Mouse (Mus musculus) megakaryocyte, adult 5-6 weeks (primary cell): ENCODE data around the gene Efs. TPM values are rescaled to one million over a fixed set of nuclear protein-coding genes. Genes with fewer than 3 reads are reported as not detected.
"Not testable (repeated sequence)": the region's sequence is repeated elsewhere in the genome, so short reads cannot be mapped to it uniquely, and the experiment has no call there.

Experiments
- ATAC-seq: 2 replicates; pipeline ENCODE4 v1.8.0; 2016; ENCODE audit warnings: mild to moderate bottlenecking, inconsistent platforms; ENCODE audit not compliant: poor library complexity, severe bottlenecking
- total RNA-seq, 2 experiments: library from RNA; stranded (forward) in 1 of 2; stranded (reverse) in 1 of 2; fragments of 153-499, 151-499 nt in 1 of 2; fragments of 221-1000, 200-1000 nt in 1 of 2; gene quantifications; 2 replicates each; pipeline versions ENCODE4 v1.2.3 to v1.2.4; 2015 to 2017

Gene Efs
- not detected in 2 replicates for total RNA-seq (2015)
- total RNA-seq (2017) = not detected in 2 replicates

- no peak for ATAC-seq
Measured at GRCm38 (mm10) chr14:54925349-54926342, at the start of gene Efs. Gene Efs (minus strand): TSS chr14:54926126.

GRCm38 (mm10) chr14:54974068-54974791, 48.3 kb upstream of the Efs start:
- no peak for ATAC-seq

DNA sequence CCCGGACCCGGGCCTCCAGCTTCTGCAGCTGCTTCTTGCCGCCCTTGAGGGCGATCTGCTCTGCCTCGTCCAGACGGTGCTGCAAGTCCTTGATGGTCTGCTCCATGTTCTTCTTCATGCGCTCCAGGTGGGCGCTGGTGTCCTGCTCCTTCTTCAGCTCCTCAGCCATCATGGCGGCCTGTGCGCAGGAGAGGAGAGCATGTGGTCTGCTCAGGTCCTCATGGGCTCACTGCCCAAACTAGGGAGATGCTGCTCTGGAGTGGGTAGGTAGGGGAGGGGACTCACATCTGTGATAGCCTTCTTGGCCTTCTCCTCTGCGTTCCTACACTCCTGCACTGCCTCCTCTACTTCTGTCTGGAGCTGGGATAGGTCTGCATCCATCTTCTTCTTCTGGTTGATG, 46.9 kb upstream of the Efs start:
- not testable (repeated sequence) for ATAC-seq

- no peak for ATAC-seq
Measured at GRCm38 (mm10) chr14:54968344-54968743, 42.4 kb upstream of the Efs start.

GRCm38 (mm10) chr14:54967874-54968273, 41.9 kb upstream of the Efs start:
- ATAC-seq = no peak

DNA sequence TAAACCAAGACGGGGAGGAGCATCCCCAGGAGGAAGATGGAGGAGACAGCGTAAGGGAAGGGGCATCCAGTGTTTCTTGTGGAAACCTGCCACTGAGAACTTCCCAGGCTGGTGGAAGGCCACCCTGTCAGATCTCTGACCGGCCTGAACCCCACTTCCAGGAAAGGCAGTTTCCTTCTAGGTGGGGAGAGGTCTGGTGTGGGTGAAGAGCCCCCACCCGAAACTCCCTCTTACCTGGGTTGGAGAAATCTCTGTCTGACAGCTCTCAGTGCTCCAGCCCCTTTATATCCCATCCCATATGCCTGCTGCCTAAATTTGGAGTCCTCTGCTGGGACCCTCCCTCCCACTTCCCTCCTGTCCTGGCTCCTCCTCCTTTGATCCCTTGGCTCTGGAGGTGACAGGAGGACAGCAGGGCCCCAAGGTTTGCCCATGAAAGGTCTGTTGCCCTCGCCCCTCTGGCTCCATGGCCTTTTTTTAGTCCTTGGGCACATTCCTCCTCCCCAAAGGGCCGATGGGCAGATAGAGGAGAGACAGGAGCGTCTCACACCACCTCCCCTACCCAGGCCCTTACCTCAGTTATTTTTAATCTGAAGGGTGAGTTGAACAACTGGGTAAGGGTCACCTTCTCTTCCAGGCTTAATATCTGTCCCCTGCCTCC, 40.5 kb upstream of the Efs start, which contains the start of gene Myh6:
Gene Myh6 (minus strand): TSS at position 608 of the 658 bp plus-strand sequence.
- ATAC-seq = no peak

DNA sequence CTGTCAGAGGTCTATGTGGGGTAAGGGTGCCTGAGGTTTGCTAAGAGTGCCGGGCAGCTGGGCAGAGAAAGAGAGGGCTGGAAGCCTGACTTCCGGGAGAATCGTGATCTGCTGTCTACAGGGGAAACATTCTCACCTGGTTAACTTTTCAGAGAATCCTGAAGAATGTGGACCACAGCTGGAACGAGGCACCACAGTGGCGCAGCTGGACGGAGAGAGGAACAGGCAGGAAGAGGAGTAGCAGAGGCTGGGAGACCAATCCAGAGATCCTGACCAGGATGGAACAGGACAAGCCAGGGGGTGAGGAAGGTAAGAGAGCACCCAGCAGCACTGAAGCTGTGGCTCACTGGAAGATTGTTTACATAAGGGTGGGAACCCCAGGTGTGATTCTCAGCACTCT, 39.7 kb upstream of the Efs start:
- no peak for ATAC-seq

- ATAC-seq = no peak
Measured at GRCm38 (mm10) chr14:54965044-54965443, 39.1 kb upstream of the Efs start.

- ATAC-seq = no peak
Measured at GRCm38 (mm10) chr14:54963727-54964126, 37.8 kb upstream of the Efs start.

DNA sequence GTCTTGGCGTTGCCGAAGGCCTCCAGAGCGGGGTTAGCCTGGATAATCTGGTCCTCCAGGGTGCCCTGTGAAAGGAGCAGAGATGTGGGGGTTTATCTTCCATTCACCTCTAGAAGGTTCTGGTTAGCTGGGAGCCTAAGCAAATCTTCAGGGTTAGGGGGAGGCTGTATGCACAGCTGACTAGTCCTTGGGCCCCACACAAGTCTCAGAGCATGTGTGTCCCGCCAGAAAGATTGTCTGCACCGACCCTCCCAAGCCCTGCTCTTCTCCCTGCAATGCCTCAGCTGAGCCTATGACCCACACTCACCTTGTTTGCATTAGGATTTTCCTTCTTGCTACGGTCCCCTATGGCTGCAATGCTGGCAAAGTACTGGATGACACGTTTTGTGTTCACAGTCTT, 36.8 kb upstream of the Efs start:
- ATAC-seq = no peak

GRCm38 (mm10) chr14:54961487-54961886, 35.6 kb upstream of the Efs start:
- ATAC-seq = no peak

GRCm38 (mm10) chr14:54960769-54961168, 34.8 kb upstream of the Efs start:
- no peak for ATAC-seq

DNA sequence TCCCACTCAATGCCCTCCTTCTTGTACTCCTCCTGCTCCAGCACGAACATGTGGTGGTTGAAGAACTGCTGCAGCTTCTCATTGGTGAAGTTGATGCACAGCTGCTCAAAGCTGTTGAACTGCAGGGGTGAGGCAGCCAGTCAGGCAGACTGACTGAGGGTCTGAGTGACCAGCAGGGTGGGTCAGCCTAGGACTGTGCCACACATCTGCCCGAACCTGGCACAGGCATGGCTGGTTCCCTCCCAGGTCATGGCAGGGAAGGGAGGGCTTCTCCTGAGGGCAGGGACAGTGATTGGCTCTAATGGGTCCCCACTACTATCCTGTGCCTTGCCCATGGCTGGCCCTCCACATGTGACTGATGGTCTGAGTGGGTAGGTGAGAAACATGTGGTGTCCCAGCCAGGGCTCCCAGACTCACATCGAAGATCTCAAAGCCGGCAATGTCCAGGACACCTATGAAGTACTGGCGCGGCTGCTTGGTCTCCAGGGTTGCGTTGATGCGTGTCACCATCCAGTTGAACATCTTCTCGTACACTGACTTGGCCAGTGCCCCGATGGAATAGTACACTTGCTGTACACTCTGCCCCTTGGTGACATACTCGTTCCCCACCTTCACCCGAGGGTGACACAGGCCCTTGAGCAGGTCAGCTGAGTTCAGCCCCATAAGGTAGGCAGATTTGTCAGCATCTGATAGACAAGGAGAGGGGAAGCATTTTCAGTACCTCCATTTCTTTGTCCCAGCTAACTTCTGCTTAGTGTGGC, 34.1 kb upstream of the Efs start:
- not testable (repeated sequence) for ATAC-seq

DNA sequence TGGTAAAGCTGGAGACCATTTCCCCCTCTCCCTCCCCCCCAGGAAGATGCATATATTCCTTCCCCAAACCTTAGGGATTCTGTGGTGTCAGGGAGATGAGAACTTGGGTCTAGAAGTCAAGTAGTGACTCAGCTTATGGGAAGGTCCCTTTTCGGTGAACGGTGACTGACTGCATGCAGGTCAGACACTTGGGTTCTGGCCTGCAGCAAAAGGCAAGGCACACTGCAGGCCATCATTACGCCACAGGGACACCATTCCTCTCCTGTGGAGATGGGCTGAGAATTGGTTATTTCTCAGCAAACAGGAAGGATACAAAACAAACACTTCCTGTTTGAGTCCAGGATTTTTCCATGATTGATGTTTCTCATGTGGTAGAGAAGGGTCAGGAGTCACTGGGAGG, 33.3 kb upstream of the Efs start:
- ATAC-seq = no peak

GRCm38 (mm10) chr14:54958503-54958902, 32.6 kb upstream of the Efs start:
- no peak for ATAC-seq

- no peak for ATAC-seq
Measured at GRCm38 (mm10) chr14:54956533-54956932, 30.6 kb upstream of the Efs start.

DNA sequence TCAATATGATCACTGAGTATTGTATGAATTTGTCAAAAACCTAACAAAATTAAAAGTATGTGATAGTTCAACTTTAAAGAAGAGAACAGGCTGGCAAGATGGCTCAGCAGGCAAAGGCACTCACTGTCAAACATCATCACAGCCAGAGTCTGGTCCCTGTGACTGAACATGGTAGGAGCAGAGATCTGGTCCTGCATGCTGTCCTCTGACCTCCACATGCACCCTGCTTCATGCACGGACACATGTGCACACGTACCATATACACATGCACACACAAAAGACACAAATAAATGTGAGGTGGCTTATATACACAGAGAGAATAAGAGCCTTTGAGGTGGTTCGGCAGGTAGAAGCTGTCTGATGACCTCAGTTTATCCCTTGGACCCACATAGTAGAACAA, 29.6 kb upstream of the Efs start:
- ATAC-seq = no peak

DNA sequence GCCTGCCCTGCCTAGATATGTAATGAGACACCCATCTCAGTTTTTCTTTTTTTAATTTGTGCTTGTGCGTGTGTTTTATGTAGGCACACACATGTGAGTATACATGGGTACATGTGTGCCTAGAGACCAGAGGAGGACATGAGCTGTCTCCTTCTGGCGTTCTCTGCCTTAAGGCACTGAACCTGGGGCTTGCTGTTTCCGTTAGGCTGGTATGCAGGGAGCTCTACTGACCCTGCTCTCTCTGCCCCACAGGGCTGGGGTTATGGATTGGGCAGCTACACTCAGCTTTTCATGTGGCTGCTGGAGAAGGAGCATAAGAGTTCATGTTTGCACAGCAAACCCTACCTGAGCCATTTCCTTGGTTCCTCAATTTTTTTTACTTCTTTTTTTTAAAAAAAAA, 28.5 kb upstream of the Efs start:
- ATAC-seq = no peak

- ATAC-seq = no peak
Measured at GRCm38 (mm10) chr14:54953664-54954206, 27.8 kb upstream of the Efs start.

GRCm38 (mm10) chr14:54951587-54951986, 25.7 kb upstream of the Efs start:
- ATAC-seq = no peak
